Mouse (Mus musculus) bone marrow, adult 2 months (tissue): ENCODE data around the gene Drg1.
"Not testable (repeated sequence)": the region's sequence is repeated elsewhere in the genome, so short reads cannot be mapped to it uniquely, and the experiment has no call there.

Experiments
- CTCF ChIP-seq: fragments of 200-500 bp; IDR thresholded peaks from 2 replicates; pipeline ENCODE4 v1.5.1; 2011; ENCODE audit warnings: low read length, control low read depth; ENCODE audit not compliant: control insufficient read depth, insufficient read depth
- POLR2A ChIP-seq: fragments of 200-500 bp; IDR thresholded peaks from 2 replicates; pipeline ENCODE4 v1.6.1; 2011; ENCODE audit warnings: low read depth, mild to moderate bottlenecking, control low read depth, low read length, borderline replicate concordance; ENCODE audit not compliant: control insufficient read depth

DNA sequence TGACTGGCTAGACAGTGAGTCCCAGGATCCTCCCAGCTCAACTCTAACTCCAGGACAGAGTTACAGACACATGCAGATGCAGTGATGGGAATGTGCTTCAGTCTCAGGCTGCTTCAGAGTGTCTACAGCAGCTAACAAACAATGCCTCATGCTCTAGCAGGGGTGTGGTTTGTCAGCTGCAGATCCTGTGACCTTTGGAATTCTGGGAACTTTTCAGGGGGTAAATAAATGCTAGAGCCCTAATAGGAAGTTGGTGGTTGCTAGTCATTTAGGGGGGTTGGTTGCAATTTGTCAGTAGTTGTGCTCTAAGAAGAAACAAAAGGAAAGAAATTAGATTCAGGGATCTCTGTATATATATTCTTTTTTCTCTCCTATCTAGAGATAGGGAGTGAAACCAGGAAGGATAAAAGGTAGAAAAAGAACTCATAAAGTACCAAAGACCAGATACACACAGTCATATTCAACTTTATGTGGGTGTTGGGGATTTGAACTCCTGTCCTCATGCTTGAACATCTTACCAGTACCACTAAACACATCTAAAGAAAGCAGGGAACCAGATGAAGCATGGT, 125.2 kb downstream of the Drg1 start:
- not testable (repeated sequence) for TF ChIP-seq POLR2A, CTCF
